Mouse (Mus musculus) limb, embryonic 10.5 days (tissue): ENCODE data around the gene Nsmce1. TPM values are rescaled to one million over a fixed set of nuclear protein-coding genes. Genes with fewer than 3 reads are reported as not detected.

ENCODE experiments used
- DNase-seq: peaks from one replicate; pipeline ENCODE4 v3.0.0-alpha.2; 2017; ENCODE audit warnings: low spot score
- H3K27ac ChIP-seq: fragments of 300-500 bp; sonication (generic); 2 replicates; pipeline ENCODE4 v1.5.1; 2016; ENCODE audit warnings: mild to moderate bottlenecking
- H3K27me3 ChIP-seq: fragments of 300-500 bp; sonication (generic); 2 replicates; pipeline ENCODE4 v1.6.1; 2016; ENCODE audit warnings: low read depth, mild to moderate bottlenecking; ENCODE audit not compliant: poor library complexity, severe bottlenecking
- H3K36me3 ChIP-seq: fragments of 300-500 bp; sonication (generic); 2 replicates; pipeline ENCODE4 v1.6.1; 2016; ENCODE audit warnings: mild to moderate bottlenecking, moderate library complexity
- H3K4me1 ChIP-seq: fragments of 300-500 bp; sonication (generic); 2 replicates; pipeline ENCODE4 v1.6.1; 2016
- H3K4me3 ChIP-seq: fragments of 300-500 bp; sonication (generic); 2 replicates; pipeline ENCODE4 v1.5.1; 2016; ENCODE audit warnings: mild to moderate bottlenecking, moderate library complexity
- H3K9me3 ChIP-seq: fragments of 300-500 bp; sonication (generic); replicated peaks from 2 replicates; pipeline ENCODE4 v1.6.1; 2016; ENCODE audit warnings: mild to moderate bottlenecking
- WGBS: fragments of 180-500 bp; shearing (Covaris S2); methylation state at CpG from one replicate; pipeline ENCODE4 v1.1.7; 2016; 5-methylcytosine and 5-hydroxymethylcytosine counted together
- polyA plus RNA-seq: library from polyadenylated mRNA; unstranded; fragments of >200 nt; fragmentation: Nextera tagmentation; extraction: Ambion mirVana; gene quantifications from 2 replicates; pipeline ENCODE4 v1.2.1, GENCODE M21; 2016

Gene Nsmce1
- 123 and 129 TPM in 2 replicates for polyA plus RNA-seq

GRCm38 (mm10) chr7:125490947-125491735 lies at the start of gene Nsmce1:
Gene Nsmce1 (minus strand): TSS chr7:125491596.
- peaks cover 20% of the 10 kb centered on the region for H3K4me1 ChIP-seq
- WGBS: 1% methylated on average over 56 of the region's 56 CpGs
- H3K4me3 ChIP-seq: peak within 1 kb of the TSS; percentile 69
- H3K27ac ChIP-seq: peak within 1 kb of the TSS; percentile 94
- no peaks in the 10 kb centered on the region for H3K9me3 ChIP-seq
- peaks cover 4% of the 10 kb centered on the region for H3K36me3 ChIP-seq
- DNase-seq: peak; percentile 93
- no peaks in the 10 kb centered on the region for H3K27me3 ChIP-seq

GRCm38 (mm10) chr7:125541026-125541425 lies 49.6 kb upstream of the Nsmce1 start:
- H3K36me3 ChIP-seq: no peaks in the 10 kb centered on the region
- H3K27ac ChIP-seq: no peak overlapping the region
- 90% methylated on average over 1 of the region's 1 CpGs for WGBS
- H3K4me3 ChIP-seq: no peak overlapping the region
- no peaks in the 10 kb centered on the region for H3K9me3 ChIP-seq
- no peak for DNase-seq
- H3K4me1 ChIP-seq: peaks cover 8% of the 10 kb centered on the region
- H3K27me3 ChIP-seq: no peaks in the 10 kb centered on the region

DNA sequence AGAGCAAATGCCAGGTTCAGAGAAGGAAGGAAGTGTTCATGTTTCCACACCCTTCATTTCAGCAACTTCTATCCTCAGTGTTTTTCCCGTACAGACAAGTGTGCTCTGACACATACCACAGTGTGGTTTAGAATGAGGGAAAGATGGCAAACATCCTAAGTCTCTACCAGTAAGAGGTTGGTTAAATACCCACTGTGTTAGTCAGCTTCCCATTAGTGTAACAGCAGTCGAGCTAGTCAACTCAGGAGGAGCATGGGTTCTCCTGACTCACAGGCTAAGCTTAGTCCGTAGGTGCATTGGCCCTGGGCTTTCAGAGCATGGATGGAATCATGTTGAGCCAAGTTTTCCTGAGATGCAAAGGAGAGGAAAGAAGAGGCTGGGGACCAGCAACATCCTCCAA lies 48.0 kb upstream of the Nsmce1 start:
- WGBS: 86% methylated on average over 3 of the region's 3 CpGs
- Histone ChIP-seq H3K9me3 (no peaks in the 10 kb centered on the region; the same call in 1 of the 2 replicates), H3K4me1 (peaks cover 8% of the 10 kb centered on the region), H3K27me3 (no peaks in the 10 kb centered on the region), H3K36me3 (no peaks in the 10 kb centered on the region), H3K27ac (no peak overlapping the region), H3K4me3 (no peak overlapping the region)
- DNase-seq: no peak

DNA sequence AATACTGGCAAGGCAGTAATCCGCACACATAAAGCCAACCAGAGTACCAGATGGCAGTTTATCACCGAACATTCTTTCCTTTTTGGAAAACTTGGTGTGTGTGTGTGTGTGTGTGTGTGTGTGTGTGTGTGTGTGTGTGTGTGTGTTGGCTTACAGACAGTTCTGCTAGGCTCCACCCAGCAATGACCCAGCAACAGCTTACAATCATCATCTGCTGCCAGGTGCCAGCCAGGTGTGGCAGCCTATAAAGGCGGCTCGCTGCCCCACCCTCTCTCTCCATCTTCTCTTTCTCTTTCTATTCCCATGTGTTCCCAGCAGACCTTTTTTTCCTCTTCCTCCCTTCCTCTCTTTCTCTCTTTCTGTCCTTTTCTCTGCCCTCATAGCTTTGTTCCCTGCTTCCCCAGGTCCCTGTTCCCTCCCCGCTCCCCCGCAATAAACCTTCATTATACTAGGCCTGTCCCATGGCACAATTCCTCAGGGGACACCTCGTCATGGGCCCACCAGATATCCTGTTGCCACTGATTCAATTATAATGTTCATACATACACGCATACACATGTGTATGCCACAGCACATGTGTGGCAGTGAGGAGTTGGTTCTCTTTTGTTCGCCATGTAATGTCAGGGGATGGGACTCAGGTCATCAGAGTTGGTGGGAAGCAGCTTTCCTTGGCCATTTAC lies 36.6 kb upstream of the Nsmce1 start:
- Histone ChIP-seq H3K4me1 (no peaks in the 10 kb centered on the region), H3K27ac (no peak overlapping the region), H3K27me3 (no peaks in the 10 kb centered on the region), H3K36me3 (no peaks in the 10 kb centered on the region), H3K4me3 (no peak overlapping the region), H3K9me3 (no peaks in the 10 kb centered on the region)
- WGBS: 90% methylated on average over 9 of the region's 9 CpGs
- DNase-seq: no peak

DNA sequence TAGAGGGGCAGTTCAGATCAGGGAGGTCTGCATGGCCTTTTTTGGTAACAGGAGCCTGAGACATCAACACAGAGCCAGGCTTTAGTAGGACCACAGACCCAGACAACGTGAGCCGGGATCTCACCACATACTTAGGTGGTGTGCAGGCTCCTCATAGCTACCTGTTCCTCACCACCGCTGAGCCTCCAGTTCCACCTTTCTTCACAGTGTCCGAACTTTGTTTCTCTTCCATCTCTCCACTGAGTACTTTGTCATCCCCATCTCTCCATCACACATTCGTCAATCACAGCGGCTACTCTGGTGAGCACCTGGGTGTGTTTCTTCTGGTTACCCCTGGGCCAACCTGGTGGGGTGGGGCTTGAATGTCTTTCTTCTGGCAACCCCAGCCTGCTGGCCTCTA lies 35.8 kb upstream of the Nsmce1 start:
- Histone ChIP-seq H3K36me3 (no peaks in the 10 kb centered on the region), H3K27me3 (no peaks in the 10 kb centered on the region), H3K4me1 (no peaks in the 10 kb centered on the region), H3K9me3 (no peaks in the 10 kb centered on the region), H3K27ac (no peak overlapping the region), H3K4me3 (no peak overlapping the region)
- WGBS: 92% methylated on average over 6 of the region's 6 CpGs
- no peak for DNase-seq

GRCm38 (mm10) chr7:125523051-125523450 lies 31.7 kb upstream of the Nsmce1 start:
- Histone ChIP-seq H3K4me3 (no peak overlapping the region), H3K9me3 (no peaks in the 10 kb centered on the region), H3K36me3 (no peaks in the 10 kb centered on the region), H3K27ac (no peak overlapping the region), H3K27me3 (no peaks in the 10 kb centered on the region), H3K4me1 (no peaks in the 10 kb centered on the region)
- DNase-seq: no peak
- 74% methylated on average over 3 of the region's 3 CpGs for WGBS

DNA sequence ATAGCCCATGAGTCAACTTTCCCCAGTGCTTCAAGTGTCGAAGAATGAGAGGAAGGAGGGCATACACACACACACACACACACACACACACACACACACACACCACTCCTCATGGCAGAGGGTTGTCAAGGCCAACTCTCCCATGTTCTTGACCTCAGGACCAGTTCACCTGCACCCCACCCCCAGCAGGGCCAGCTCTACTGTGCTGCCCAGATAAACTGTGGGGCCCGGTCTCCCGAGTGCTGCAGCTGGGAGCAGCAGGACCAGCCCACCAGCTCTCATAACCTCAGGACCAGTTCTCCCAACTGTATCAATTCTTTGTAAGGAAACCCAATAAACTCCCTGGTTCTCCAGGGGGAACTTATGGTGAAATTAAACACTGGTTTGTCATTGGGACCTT lies 28.3 kb upstream of the Nsmce1 start:
- Histone ChIP-seq H3K27ac (no peak overlapping the region), H3K4me1 (no peaks in the 10 kb centered on the region), H3K27me3 (no peaks in the 10 kb centered on the region), H3K4me3 (no peak overlapping the region), H3K36me3 (no peaks in the 10 kb centered on the region), H3K9me3 (no peaks in the 10 kb centered on the region)
- 89% methylated on average over 3 of the region's 3 CpGs for WGBS
- DNase-seq: no peak

- Histone ChIP-seq H3K27ac (no peak overlapping the region), H3K4me3 (no peak overlapping the region), H3K27me3 (no peaks in the 10 kb centered on the region), H3K36me3 (no peaks in the 10 kb centered on the region), H3K9me3 (no peaks in the 10 kb centered on the region), H3K4me1 (no peaks in the 10 kb centered on the region)
- WGBS: 83% methylated on average over 6 of the region's 6 CpGs
- no peak for DNase-seq
These were observed 26.1 kb upstream of the Nsmce1 start for GRCm38 (mm10) chr7:125517470-125517869.

DNA sequence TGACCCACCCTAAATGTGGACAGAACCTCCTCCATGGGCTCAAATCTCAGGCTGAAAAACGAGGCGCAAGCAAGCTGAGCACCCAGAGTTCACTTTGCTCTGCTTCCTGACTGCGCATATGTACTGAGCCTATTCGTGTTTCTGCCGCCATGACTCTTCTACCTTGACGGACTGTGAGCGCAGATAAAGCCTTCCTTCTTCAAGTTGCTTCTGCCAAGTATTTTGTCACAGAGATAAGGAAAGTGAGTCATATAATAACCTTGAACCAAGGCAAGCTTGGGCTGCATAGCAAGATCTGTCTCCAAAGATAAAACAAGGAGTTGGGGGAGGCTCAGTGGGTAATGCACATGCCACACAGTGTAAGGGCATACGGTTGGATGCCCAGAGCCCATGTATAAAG lies 25.3 kb upstream of the Nsmce1 start:
- DNase-seq: no peak
- Histone ChIP-seq H3K27ac (no peak overlapping the region), H3K4me3 (no peak overlapping the region), H3K4me1 (0 out of 2 replicates have a peak, but pooled peaks cover 4% of the 10 kb centered on the region), H3K36me3 (no peaks in the 10 kb centered on the region), H3K9me3 (no peaks in the 10 kb centered on the region), H3K27me3 (no peaks in the 10 kb centered on the region)
- WGBS: 92% methylated on average over 8 of the region's 8 CpGs

- H3K4me3 ChIP-seq: no peak overlapping the region
- H3K4me1 ChIP-seq: 0 out of 2 replicates have a peak, but pooled peaks cover 9% of the 10 kb centered on the region
- WGBS: 84% methylated on average over 5 of the region's 5 CpGs
- DNase-seq: no peak
- H3K27ac ChIP-seq: no peak overlapping the region
- H3K36me3 ChIP-seq: no peaks in the 10 kb centered on the region
- H3K9me3 ChIP-seq: no peaks in the 10 kb centered on the region
- H3K27me3 ChIP-seq: no peaks in the 10 kb centered on the region
These were observed 23.9 kb upstream of the Nsmce1 start for GRCm38 (mm10) chr7:125515081-125515853.

- 71% methylated on average over 2 of the region's 2 CpGs for WGBS
- no peaks in the 10 kb centered on the region for H3K36me3 ChIP-seq
- no peaks in the 10 kb centered on the region for H3K9me3 ChIP-seq
- no peak overlapping the region for H3K27ac ChIP-seq
- no peak for DNase-seq
- H3K27me3 ChIP-seq: no peaks in the 10 kb centered on the region
- H3K4me3 ChIP-seq: no peak overlapping the region
- 0 out of 2 replicates have a peak, but pooled peaks cover 9% of the 10 kb centered on the region for H3K4me1 ChIP-seq
These were observed 20.5 kb upstream of the Nsmce1 start for GRCm38 (mm10) chr7:125511852-125512251.

DNA sequence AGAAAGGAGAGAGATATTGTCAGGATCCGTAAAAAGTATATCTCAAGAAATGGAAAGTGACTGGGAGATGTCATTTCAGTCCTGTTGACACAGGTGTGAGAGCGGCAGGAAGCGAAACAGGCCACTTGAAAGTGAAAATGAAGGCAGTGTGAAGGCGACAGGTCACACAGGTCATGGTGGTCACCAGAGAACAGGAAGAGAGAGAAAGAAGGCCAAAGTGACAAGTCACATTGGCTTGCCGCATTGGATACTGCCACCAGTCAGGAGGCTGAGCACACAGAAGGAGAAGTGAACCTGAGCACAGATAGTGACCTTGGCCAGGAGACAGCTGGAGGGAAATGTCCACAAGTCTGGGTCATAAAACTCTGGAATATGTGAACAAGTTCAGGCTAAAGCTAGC lies 20.0 kb upstream of the Nsmce1 start:
- DNase-seq: no peak
- Histone ChIP-seq H3K9me3 (no peaks in the 10 kb centered on the region), H3K4me1 (0 out of 2 replicates have a peak, but pooled peaks cover 9% of the 10 kb centered on the region), H3K27ac (no peak overlapping the region), H3K27me3 (no peaks in the 10 kb centered on the region), H3K4me3 (no peak overlapping the region), H3K36me3 (no peaks in the 10 kb centered on the region)
- WGBS: 79% methylated on average over 5 of the region's 5 CpGs

GRCm38 (mm10) chr7:125507279-125507678 lies 15.9 kb upstream of the Nsmce1 start:
- WGBS: 89% methylated on average over 2 of the region's 2 CpGs
- Histone ChIP-seq H3K9me3 (no peaks in the 10 kb centered on the region), H3K27ac (no peak overlapping the region), H3K27me3 (no peaks in the 10 kb centered on the region), H3K4me3 (no peak overlapping the region), H3K36me3 (no peaks in the 10 kb centered on the region), H3K4me1 (0 out of 2 replicates have a peak, but pooled peaks cover 9% of the 10 kb centered on the region)
- DNase-seq: no peak
